Mouse (Mus musculus) skeletal muscle tissue, adult 2 months (tissue): ENCODE measurements around the gene Shisa8.
A peak's percentile ranks its signal among the peaks of the same experiment; 100 is the strongest.

ENCODE experiments used
- DNase-seq: peaks from one replicate; pipeline ENCODE4 v3.0.0-alpha.2; 2012; ENCODE audit warnings: low read depth, low spot score

The Shisa8 gene

DNA sequence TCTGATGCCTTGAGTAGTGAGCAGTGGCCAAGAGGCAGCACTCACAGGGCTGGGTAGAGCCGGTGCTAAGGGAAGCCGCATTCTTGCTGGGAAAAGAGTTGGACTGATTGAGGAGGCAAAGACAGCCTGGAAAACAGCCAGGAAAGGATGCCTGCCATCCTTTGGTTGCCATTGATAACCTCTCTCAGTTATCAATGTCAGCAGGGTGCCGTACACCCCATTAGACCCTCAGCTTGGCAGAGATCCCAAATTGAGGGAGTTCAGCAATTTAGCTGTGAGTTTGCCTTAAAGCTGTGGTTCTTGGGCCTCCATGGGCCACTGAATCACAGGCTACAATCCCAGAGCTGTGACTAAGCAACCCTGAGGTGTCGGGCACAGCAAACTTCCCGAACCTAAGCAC is 31.5 kb downstream of the Shisa8 start:
- DNase-seq = no peak

GRCm38 (mm10) chr15:82177743-82178290 is 34.8 kb downstream of the Shisa8 start:
- DNase-seq = no peak

GRCm38 (mm10) chr15:82175091-82175490 is 37.5 kb downstream of the Shisa8 start:
- no peak for DNase-seq

GRCm38 (mm10) chr15:82172648-82173047 is 40.0 kb downstream of the Shisa8 start:
- no peak for DNase-seq

- DNase-seq = no peak
Measured at GRCm38 (mm10) chr15:82170437-82171377, 41.9 kb downstream of the Shisa8 start.

DNA sequence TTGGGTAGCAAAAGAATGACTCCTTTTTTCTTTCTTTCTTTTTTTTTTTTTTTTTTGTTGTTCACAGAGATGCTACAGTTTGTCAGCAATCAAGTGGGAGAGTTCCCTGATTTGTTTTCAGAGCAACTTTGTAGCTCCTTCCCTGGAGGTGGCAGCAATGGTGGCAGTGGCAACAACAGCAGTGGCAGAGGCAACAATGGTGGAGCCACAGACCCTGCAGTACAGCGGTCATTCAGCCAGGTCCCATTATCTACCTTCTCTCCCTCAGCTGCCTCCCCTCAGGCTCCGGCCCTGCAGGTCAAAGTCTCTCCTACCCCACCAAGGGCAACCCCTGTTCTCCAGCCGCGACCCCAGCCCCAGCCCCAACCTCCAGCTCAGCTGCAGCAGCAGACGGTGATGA is 42.9 kb downstream of the Shisa8 start:
- DNase-seq = no peak

GRCm38 (mm10) chr15:82167201-82168168 is 45.1 kb downstream of the Shisa8 start:
- peak; percentile 80 for DNase-seq

DNA sequence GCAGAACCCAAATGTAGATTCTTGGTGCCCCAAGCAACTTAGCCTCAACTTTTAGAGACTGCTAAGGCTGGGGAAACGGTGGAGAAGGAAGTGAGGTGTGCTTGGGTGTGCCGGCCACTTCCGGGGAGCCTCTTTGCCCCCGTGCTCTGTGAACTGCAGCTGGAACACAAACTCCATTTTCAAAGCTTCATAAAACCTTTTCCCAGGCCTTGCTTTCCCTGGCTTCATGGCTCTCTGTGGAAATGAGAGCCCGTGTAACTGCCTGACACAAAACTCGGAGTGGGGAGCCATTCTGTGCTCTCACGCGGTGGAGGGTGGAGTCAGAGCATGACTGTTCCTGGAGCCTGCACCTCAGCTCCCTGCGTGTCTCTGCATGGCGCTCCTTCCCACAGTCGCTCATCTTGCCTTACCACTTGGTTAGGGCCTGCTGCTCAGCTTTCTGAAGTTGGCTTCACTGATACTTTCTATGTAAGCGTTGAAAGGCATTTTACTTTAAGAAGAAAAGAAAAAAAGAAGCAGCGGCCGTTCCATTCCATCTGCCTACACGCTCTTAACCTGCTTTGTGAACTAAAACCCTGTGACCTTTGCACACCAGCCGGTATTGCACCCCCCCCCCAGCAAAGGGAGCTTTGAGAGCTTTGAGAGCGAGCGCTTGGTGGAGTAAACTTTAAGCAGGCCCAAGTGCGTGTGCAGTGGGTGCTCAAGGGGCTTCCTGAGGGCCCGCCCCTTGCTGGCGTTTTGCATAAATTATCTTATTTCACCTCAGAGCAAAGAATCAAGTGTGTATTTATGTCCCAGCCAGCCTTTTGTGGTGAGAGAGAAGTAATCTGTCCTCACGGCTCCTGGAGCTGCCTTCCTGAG is 46.1 kb downstream of the Shisa8 start:
- no peak for DNase-seq

GRCm38 (mm10) chr15:82165332-82166239 is 47.0 kb downstream of the Shisa8 start:
- peak; percentile 63 for DNase-seq

DNA sequence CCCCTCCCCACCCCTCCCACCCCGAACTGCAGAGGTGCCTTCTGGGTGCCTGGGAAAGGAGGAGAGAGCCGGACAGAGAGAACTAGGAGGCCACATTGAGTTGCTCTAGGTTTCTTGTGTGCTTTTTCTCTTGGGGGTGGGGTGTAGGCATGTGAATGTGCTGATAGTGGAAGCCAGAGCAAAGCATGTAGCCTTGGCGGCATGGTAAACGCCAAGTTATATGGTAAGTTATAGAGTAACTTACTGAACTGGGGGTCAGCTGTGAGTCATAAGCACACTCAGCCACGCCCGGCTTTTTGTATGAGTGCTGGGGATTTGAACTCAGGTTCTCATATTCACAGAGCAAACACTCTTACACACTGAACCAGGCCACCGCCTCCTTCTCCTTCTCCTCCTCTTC is 48.1 kb downstream of the Shisa8 start:
- DNase-seq = no peak

DNA sequence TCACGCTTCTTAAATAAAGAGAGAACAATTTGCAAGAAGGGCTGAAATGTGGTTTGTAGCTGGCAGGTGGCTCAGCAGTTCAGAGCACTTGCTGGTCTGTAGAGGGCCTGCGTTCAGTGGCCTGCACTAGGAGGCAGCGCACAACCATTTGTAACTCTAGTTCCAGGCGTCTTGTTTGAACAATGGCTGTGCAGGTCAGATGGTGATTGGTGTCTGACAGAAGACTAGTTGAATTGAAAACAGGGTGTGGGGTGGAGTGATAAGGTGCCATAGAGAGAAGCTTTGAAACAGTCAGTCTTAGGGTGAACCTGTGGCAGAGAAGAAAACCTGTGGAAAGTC is 48.6 kb downstream of the Shisa8 start:
- no peak for DNase-seq

DNA sequence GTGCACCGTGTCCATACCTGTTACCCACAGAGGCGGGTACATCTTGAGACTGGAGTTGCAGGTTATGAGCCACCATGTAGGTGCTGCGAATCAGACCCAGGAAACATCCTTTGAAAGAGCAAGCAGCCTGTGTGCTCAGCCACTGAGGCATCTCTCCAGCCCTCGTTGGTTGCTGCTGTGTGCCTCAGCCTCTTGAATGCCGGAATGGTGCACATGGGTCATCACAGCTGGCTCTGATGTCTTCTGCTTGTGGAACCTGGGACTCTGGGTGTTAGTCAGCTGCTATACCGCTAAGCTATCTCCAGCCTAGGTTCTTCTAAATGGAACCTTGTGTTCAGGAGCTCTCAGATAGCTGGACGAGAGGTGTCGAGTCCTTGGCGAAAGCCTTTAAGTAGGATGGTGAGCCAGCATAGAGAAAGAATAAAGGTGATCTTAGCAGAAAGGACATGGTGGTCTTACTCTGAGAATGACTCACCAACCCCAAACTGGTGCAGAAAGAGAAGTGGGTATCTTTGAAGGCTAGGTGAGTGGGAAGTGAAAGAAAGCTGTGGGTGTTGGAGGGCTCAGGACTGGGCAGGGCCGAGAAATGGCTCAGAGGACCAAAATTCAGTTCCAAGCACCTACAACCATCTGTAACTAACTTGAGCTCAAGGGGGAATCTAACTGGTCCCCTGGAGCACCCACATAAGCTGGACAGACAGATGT is 49.1 kb downstream of the Shisa8 start:
- DNase-seq = no peak

DNA sequence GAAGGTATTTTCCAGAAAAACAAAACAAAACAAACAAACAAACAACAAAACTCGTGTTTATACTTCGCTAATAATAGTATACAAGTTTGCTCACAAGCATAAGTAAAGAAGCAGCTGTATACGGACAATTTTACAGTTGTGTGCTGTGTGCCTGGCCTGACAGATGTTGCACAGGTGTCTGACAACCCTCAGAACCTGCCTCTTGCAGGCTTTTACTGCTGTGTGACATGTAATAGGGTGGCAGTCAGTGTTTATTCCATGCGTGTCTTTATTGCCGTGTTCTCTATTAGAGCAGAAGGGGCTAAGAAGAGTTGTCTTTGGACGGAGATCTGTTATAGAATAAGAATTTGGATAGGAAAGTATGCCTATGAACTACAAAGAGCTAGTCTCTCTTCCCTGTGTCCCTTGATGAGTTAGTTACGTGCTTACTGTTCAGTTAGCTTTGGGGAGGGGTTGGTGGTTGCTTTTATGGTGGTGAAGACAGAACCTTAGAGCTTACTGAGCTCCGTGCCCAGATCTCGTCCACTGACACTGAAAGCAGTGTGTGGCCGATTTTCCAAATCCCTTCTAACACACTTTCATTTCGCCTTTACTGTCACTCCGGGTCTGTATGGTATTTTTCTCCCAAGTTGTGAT is 50.5 kb downstream of the Shisa8 start:
- DNase-seq = no peak

GRCm38 (mm10) chr15:82160731-82161640 is 51.6 kb downstream of the Shisa8 start:
- no peak for DNase-seq

DNA sequence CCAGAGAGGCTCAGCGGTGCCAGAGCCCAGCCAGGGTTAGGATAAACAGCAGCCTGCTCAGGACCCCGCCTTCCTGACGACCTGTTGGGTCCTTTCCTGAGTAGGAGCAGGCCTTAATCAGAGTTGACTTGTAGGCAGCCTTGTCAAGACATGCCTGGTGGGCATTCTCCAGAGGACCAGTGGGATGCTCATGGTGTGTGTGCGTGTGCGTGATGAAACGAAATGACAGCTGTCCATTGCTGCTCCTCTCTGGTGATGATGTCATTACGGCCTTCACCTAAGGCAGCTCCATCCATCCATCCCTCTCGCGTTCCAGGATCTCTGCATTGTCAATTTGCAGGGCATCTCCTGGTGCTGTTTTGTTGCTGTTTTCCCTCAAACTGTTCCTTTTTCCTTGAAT is 53.1 kb downstream of the Shisa8 start:
- no peak for DNase-seq

DNA sequence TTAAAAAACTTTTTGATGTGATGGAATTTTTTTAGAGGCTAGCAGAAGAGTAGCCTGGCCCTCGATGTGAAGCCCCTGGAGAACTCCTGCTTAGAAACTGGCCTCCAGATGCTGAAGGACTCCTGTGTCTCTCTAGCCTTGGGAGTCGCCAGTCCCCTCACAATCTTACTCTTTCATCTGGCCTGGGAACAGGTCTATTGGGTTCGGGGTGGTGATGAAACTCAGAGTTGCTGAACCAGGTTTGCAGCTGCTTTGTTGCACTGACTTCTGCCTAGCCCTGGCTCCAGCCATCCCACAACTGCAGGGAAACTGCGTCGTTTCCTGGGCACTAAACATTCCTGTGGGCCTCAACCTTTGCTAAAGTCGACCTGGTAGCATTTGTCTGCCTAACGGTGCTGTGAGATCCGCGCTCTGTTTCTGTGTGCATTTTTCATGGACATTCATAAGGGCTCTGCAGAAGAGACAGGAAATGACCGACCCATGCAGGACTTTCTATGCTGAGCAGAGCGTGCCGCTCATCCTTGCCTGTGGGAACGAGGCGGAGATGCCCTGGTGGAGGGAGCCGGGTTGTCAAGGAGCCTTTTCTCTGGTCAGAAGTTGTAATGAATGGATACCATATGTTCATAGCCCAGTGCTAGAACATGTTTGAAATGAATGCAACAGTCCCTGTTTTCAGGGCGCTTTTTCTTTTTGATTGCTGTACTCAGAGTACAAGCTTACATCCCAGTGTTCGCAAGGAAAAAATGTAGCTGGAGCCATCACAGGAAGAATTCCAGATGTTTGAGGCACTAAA is 54.2 kb downstream of the Shisa8 start:
- no peak for DNase-seq

- DNase-seq = no peak
Measured at GRCm38 (mm10) chr15:82156902-82157301, 55.7 kb downstream of the Shisa8 start.
